Mouse (Mus musculus) neural tube, embryonic 11.5 days (tissue): Measurements from ENCODE around the gene Fam83f. TPM values are rescaled to one million over a fixed set of nuclear protein-coding genes. Genes with fewer than 3 reads are reported as not detected.

ENCODE experiments used
- ATAC-seq: fragments of 200-750 bp; cut with Nextera tagmentation; 2 replicates; pipeline ENCODE4 v1.8.0; 2017; ENCODE audit warnings: moderate number of reproducible peaks, mild to moderate bottlenecking, moderate TSS enrichment, moderate library complexity; ENCODE audit not compliant: insufficient read depth, low FRiP score, low TSS enrichment
- DNase-seq: peaks from one replicate; pipeline ENCODE4 v3.0.0-alpha.2; 2015; ENCODE audit warnings: low spot score
- H3K27ac ChIP-seq: fragments of 300-500 bp; sonication (generic); 2 replicates; pipeline ENCODE4 v1.5.1; 2014; ENCODE audit warnings: low read depth, mild to moderate bottlenecking, low read length
- H3K27me3 ChIP-seq: fragments of 300-500 bp; sonication (generic); 2 replicates; pipeline ENCODE4 v1.6.1; 2014; ENCODE audit warnings: mild to moderate bottlenecking, low read length, mixed read lengths; ENCODE audit not compliant: control insufficient read depth, insufficient read depth
- H3K36me3 ChIP-seq: fragments of 300-500 bp; sonication (generic); 2 replicates; pipeline ENCODE4 v1.6.1; 2014; ENCODE audit warnings: mild to moderate bottlenecking, low read length, moderate library complexity, mixed read lengths; ENCODE audit not compliant: control insufficient read depth, insufficient read depth
- H3K4me1 ChIP-seq: fragments of 300-500 bp; sonication (generic); 2 replicates; pipeline ENCODE4 v1.6.1; 2014; ENCODE audit warnings: low read length, mixed read lengths; ENCODE audit not compliant: control insufficient read depth, insufficient read depth
- H3K4me2 ChIP-seq: fragments of 300-500 bp; sonication (generic); 2 replicates; pipeline ENCODE4 v1.6.1; 2014; ENCODE audit warnings: low read depth, mild to moderate bottlenecking, moderate library complexity
- H3K4me3 ChIP-seq: fragments of 300-500 bp; sonication (generic); 2 replicates; pipeline ENCODE4 v1.5.1; 2014; ENCODE audit warnings: low read depth, low read length
- H3K9ac ChIP-seq: fragments of 300-500 bp; sonication (generic); 2 replicates; pipeline ENCODE4 v1.6.1; 2014; ENCODE audit warnings: mild to moderate bottlenecking, low read length
- H3K9me3 ChIP-seq: fragments of 300-500 bp; sonication (generic); 2 replicates; pipeline ENCODE4 v1.6.1; 2016; ENCODE audit warnings: low read length; ENCODE audit not compliant: control insufficient read depth
- WGBS: fragments of 180-500 bp; shearing (Covaris S2); extraction: QIAGEN DNeasy Blood & Tissue Kit; methylation state at CpG from one replicate; pipeline ENCODE4 v1.1.7; 2014; 5-methylcytosine and 5-hydroxymethylcytosine counted together
- polyA plus RNA-seq: library from polyadenylated mRNA; unstranded; fragments of >200 nt; fragmentation: Nextera tagmentation; extraction: Ambion mirVana; gene quantifications from 2 replicates; pipeline ENCODE4 v1.2.1, GENCODE M21; 2014

Fam83f gene
- polyA plus RNA-seq, 1 experiment from 2014 or later = 0.44 TPM

DNA sequence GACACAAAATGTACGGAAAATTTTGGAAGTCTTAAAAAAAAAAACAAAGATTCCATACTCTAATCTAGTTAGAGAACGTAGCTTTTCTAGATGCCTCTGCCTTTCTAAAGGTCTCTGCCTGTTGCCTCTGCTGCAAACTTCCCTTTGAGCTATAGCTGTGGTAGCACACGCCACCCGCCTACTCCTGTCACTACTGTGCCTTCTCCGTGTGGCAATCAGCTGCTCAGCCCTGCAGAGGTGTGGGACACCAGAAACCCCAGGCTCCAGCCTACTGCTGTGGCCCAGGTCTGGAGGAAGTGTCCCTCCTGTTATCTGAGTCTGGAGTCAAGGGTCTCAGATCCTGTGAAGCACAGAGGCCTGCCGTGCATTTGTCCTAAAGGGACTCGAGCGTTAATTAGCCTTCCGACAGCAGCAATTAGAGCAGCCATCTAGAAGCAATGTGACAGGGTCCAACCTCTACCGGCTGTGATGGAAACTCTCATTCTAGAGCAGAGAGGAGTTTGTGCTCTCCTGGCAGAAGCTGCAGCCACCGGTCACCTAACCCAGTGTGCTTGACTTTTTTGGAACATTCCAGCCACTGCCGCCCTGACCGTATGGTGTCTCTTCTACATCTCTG is 34.8 kb upstream of the Fam83f start:
- Histone ChIP-seq H3K9me3 (no peaks in the 10 kb centered on the region), H3K27me3 (no peaks in the 10 kb centered on the region), H3K4me2 (no peak overlapping the region), H3K27ac (no peak overlapping the region), H3K9ac (no peak overlapping the region), H3K4me1 (no peaks in the 10 kb centered on the region), H3K36me3 (no peaks in the 10 kb centered on the region), H3K4me3 (no peak overlapping the region)
- WGBS = 52% methylated on average over 13 of the region's 13 CpGs
- ATAC-seq = no peak
- DNase-seq = no peak

DNA sequence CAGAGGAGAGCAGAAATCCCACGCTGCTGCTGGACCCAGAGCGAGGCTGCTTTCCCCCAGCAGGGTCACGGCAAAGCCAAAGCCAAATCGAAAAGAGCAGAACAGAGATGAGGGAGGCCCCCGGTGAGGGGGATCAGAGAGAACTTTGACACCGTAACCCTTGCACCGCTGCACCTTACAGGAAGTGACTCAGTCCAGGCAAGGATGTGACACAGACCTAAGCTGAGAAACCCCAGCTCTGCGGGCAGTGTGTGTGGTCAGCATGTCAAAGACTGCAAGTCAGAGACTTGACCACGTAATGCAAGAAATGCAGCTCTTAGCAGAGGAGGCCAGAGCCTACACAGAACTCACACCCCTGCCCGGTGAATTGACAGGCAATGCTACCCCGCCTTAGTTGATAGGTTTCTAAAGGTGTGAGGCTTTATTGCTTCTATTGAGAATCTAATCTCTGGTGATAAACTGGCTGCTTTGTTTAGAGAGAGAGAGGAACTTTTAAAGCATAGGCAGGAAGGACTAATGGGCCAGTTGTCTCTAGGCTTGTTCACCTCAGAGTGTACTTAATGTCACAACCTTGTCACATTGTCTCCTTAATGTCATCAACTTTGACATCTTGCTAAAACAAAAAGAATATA is 32.5 kb upstream of the Fam83f start:
- no peak overlapping the region for H3K4me3 ChIP-seq
- H3K27ac ChIP-seq = no peak overlapping the region
- no peaks in the 10 kb centered on the region for H3K4me1 ChIP-seq
- H3K4me2 ChIP-seq = no peak overlapping the region
- 65% methylated on average over 11 of the region's 11 CpGs for WGBS
- no peaks in the 10 kb centered on the region for H3K36me3 ChIP-seq
- DNase-seq = no peak
- ATAC-seq = no peak
- H3K9me3 ChIP-seq = no peaks in the 10 kb centered on the region
- H3K27me3 ChIP-seq = no peaks in the 10 kb centered on the region
- H3K9ac ChIP-seq = no peak overlapping the region

DNA sequence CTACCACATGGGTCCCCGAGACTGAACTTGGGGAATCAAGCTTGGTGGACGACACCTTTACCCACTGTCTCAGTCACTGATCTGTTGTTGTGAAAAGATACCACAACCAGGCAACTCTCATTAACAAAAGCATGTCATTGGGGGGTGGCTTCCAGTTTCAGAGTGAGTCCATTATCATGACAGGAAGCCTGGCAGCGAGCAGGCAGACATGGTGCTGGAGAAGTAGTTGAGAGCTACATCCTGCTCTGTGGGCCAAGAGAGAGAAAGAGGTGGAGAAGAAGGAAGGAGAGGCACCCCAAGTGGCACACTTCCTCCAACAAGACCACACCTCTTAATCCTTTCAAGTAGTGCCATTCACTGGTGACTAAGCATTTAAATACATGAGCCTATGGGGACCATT is 31.8 kb upstream of the Fam83f start:
- Histone ChIP-seq H3K27me3 (no peaks in the 10 kb centered on the region), H3K36me3 (no peaks in the 10 kb centered on the region), H3K4me2 (no peak overlapping the region), H3K27ac (no peak overlapping the region), H3K9ac (no peak overlapping the region), H3K4me3 (no peak overlapping the region), H3K9me3 (no peaks in the 10 kb centered on the region), H3K4me1 (no peaks in the 10 kb centered on the region)
- ATAC-seq (no peak), DNase-seq (no peak)
- 81% methylated on average over 3 of the region's 3 CpGs for WGBS

DNA sequence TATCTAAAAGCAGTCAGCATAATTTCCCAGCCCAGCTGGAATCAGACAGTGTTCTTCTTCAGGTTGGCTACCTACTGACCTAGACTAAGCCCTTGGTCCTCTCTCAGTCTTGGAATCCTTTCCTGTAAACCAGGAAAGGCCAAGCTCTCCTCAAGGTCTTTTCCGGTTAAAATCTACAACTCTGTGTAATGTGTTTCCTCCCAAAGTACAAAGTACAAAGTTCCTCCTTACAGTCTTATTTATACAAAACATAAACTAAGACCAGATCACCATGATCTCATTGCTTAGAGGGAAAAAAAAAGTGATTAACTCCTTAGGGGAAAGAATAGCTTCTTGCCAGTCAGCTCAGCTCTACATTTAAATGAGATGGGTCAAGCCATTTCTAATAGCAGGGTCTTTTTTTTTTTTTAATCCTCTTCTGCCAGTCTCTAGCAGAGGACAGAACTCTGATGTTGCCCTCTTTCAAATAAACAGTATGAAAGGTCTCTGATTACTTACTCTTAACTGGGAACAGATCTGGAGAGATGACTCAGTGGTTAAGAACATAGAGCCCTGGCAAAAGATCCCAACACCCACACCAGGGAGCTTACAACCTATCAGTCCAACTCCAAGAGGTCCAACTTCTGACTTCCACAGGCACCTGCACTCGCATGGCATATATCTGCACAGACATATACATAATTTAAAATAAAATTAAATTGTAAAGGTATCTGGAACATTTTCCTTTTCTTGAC is 29.8 kb upstream of the Fam83f start:
- Histone ChIP-seq H3K27ac (no peak overlapping the region), H3K4me3 (no peak overlapping the region), H3K4me1 (no peaks in the 10 kb centered on the region), H3K27me3 (no peaks in the 10 kb centered on the region), H3K36me3 (no peaks in the 10 kb centered on the region), H3K4me2 (no peak overlapping the region), H3K9me3 (no peaks in the 10 kb centered on the region), H3K9ac (no peak overlapping the region)
- no peak for DNase-seq
- ATAC-seq = no peak
- 94% methylated on average over 2 of the region's 2 CpGs for WGBS

DNA sequence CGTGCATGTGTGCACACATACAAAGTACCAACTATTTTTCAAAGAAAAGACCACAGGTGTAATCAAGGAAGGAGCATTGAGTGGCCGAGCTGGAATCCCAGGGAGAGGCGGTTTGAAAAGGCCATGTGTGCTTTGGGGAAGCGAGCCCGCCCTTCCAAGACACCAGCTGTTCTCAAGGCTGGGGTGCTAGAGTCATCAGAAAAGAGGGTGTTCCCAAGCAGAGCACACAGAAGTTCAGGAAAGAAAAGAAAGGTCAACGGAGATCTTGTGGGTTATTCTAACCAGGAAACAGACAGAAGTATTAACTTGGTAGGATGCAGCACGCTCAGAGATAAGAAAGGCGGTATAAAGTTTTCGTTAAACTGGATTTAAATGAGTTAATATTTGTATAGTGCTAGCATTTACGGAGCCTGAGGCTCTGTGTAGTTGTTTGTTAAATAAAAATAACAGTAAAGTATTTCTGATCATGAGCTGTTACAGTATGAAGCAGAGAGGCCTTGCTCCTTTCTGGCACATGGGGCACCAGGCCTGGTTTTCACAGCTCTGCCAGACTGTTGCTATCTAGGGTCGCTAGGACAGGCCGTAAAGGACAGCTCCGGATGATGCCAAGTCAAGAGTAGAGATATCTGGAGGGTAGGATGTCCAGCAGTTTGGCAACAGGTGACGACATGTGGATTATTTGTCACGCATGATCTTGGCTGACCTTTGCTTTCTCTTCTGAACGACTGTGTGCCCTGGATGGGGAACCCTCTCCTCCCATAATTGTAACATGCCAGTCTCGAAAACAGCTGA is 26.4 kb upstream of the Fam83f start:
- DNase-seq (no peak), ATAC-seq (no peak)
- H3K9me3 ChIP-seq = no peaks in the 10 kb centered on the region

DNA sequence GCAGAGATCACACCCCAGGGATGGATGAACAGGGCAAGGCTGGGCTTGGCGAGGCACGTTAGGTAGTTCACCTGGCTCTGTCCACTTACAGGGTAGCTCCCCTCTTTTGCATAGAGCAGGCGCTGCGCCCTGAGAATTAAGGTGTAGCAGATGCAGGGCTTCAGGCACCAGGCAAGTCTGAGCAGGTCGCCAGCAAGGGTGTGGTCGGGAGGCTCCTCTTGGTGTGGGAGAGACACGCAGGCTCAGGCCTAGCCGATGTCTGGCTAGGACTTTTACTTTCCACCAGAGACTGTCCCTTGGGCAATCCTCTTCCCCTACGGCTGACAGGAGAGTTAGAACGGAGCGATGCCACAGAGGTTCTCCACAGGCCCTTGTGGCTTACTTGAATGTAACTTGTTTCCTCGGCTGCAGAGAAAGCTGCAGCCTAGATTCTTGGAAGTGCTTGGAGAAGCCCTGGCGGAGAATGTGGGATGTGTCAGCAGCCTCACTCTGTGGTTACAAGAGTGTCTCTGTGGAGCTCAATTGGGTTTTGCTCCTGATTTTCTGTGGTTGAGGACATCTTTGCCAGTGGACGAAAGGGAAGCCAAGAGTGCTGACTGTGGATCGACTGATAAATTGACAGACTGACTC is 22.6 kb upstream of the Fam83f start:
- DNase-seq (no peak), ATAC-seq (no peak)
- Histone ChIP-seq H3K9me3 (no peaks in the 10 kb centered on the region), H3K4me3 (no peak overlapping the region), H3K4me2 (no peak overlapping the region), H3K27ac (no peak overlapping the region), H3K36me3 (no peaks in the 10 kb centered on the region), H3K9ac (no peak overlapping the region), H3K4me1 (no peaks in the 10 kb centered on the region), H3K27me3 (no peaks in the 10 kb centered on the region)
- 84% methylated on average over 15 of the region's 15 CpGs for WGBS

More for the DNA sequence above, 26.4 kb upstream of the Fam83f start:
- no peak overlapping the region for H3K9ac ChIP-seq
- H3K4me3 ChIP-seq = no peak overlapping the region
- WGBS = 83% methylated on average over 17 of the region's 17 CpGs
- no peaks in the 10 kb centered on the region for H3K27me3 ChIP-seq
- no peaks in the 10 kb centered on the region for H3K4me1 ChIP-seq
- no peaks in the 10 kb centered on the region for H3K36me3 ChIP-seq
- no peak overlapping the region for H3K4me2 ChIP-seq
- H3K27ac ChIP-seq = no peak overlapping the region

DNA sequence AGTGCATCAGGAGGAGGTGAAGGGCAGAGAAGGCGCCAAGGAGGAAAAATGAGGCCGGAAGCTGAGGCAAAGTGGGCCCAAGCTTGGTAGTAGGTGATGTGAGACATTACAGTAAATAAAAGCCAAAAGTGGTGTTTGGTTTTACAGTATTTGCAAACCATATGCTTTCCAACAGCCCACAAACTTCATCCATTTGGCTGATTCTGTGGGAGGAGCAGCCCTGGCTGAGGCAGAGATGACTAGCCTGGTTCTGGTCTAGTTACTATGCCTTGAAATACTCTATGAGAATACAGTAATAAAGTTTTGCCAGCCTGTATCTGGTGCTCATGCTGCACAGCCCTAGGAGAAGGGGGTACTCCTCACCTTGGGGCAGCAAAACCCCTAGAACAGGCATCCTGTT is 21.2 kb upstream of the Fam83f start:
- Histone ChIP-seq H3K27ac (no peak overlapping the region), H3K9me3 (no peaks in the 10 kb centered on the region), H3K9ac (no peak overlapping the region), H3K4me2 (no peak overlapping the region), H3K4me3 (no peak overlapping the region), H3K4me1 (no peaks in the 10 kb centered on the region), H3K36me3 (no peaks in the 10 kb centered on the region), H3K27me3 (no peaks in the 10 kb centered on the region)
- ATAC-seq (no peak), DNase-seq (no peak)
- 85% methylated on average over 2 of the region's 2 CpGs for WGBS

DNA sequence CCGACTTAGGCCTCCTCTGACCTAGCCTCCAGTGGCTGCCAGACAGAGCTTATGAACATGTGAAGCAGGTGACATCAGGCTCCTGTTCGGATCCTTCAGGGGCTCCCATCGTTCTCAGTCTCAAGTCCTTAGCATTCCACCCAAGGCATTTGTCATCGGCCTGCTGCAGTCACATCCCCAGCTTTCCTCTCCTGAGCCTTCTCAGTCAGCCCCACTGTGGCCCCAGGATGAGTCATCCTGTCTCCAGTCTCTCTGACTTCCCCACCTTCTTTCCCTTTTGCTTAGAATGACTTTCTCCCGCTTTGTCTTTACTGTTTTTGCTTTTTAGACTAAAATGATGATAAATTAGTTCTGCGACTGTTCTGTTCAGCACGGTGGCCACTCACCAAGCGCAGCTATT is 17.8 kb upstream of the Fam83f start:
- WGBS = 75% methylated on average over 8 of the region's 8 CpGs
- DNase-seq (no peak), ATAC-seq (no peak)
- Histone ChIP-seq H3K4me2 (no peak overlapping the region), H3K9ac (no peak overlapping the region), H3K27me3 (no peaks in the 10 kb centered on the region), H3K4me3 (no peak overlapping the region), H3K36me3 (no peaks in the 10 kb centered on the region), H3K9me3 (no peaks in the 10 kb centered on the region), H3K4me1 (no peaks in the 10 kb centered on the region), H3K27ac (no peak overlapping the region)
